In genomic region chr5:135877831-135878231, GRCm38 (mm10) we compare ENCODE assay signal across 8 mouse cellular contexts. TPM values are rescaled to one million over a fixed set of nuclear protein-coding genes. Genes with fewer than 3 reads are reported as not detected.
DNase-seq lines count a peak whose midpoint lies in the region; ATAC-seq and TF ChIP-seq lines count a peak whose summit lies in the region.

No protein-coding gene starts in this region.

- peak overlapping the region; percentile 42 for H3K4me3 ChIP-seq in cerebellum, adult 2 months (replicated peaks; ENCODE audit: insufficient read depth, low read depth, low read length)
- peak overlapping the region; percentile 28 for H3K4me3 ChIP-seq in embryonic fibroblast, embryonic 13.5 days (ENCODE audit: insufficient read depth, low read length)
- H3K4me3 ChIP-seq in megakaryocyte, embryonic 14.5 days (replicated peaks) = peak overlapping the region; percentile 90
- H3K4me3 ChIP-seq in stomach, embryonic 15.5 days (replicated peaks) = peak overlapping the region; percentile 43

- 0% methylated on average over 16 of the region's 16 CpGs for WGBS in cerebellum, adult 2 months
- under 1% methylated on average over 16 of the region's 16 CpGs for WGBS in stomach, embryonic 15.5 days

- ATAC-seq in stomach, embryonic 15.5 days (ENCODE audit: insufficient read depth, low FRiP score, low read depth) = no peak

- H3K36me3 ChIP-seq in megakaryocyte, embryonic 14.5 days (replicated peaks; ENCODE audit: low read length) = no peaks in the 10 kb centered on the region
- no peaks in the 10 kb centered on the region for H3K36me3 ChIP-seq in stomach, embryonic 15.5 days

- peaks cover 7% of the 10 kb centered on the region for H3K4me1 ChIP-seq in cerebellum, adult 2 months (ENCODE audit: control insufficient read depth, insufficient read depth, low read length)
- peaks cover 5% of the 10 kb centered on the region for H3K4me1 ChIP-seq in embryonic fibroblast, embryonic 13.5 days (ENCODE audit: control insufficient read depth, insufficient read depth, low read length)
- H3K4me1 ChIP-seq in megakaryocyte, embryonic 14.5 days = peaks cover 38% of the 10 kb centered on the region
- peaks cover 22% of the 10 kb centered on the region for H3K4me1 ChIP-seq in stomach, embryonic 15.5 days

- peak; percentile 69; the same call in 1 of the 2 replicates for TF ChIP-seq CTCF in cerebellum, adult 2 months (IDR thresholded peaks at IDR 0.05; ENCODE audit: borderline replicate concordance, insufficient read depth, low read depth, low read length)
- TF ChIP-seq CTCF in embryonic fibroblast, embryonic 13.5 days (IDR thresholded peaks at IDR 0.05; ENCODE audit: borderline replicate concordance, insufficient read depth, low read length) = peak; percentile 51; the same call in 1 of the 2 replicates

- no peaks in the 10 kb centered on the region for H3K27me3 ChIP-seq in cerebellum, adult 2 months (ENCODE audit: control insufficient read depth, insufficient read depth, low read length)
- H3K27me3 ChIP-seq in megakaryocyte, embryonic 14.5 days (replicated peaks) = peaks cover 39% of the 10 kb centered on the region
- H3K27me3 ChIP-seq in stomach, embryonic 15.5 days (replicated peaks) = 0 out of 2 replicates have a peak, but pooled peaks cover 5% of the 10 kb centered on the region

- peak overlapping the region; percentile 59 for H3K4me2 ChIP-seq in stomach, embryonic 15.5 days

- intact Hi-C loops in heart, postnatal 10 days (cut with DNase I) = loop anchor here (1.0 kb wide), 1 partner anchor 183 kb away; no protein-coding TSS in a partner anchor

- peak; percentile 64 to 66 for DNase-seq in cerebellum, adult 2 months
- DNase-seq in cerebellum, adult 11 months = no peak
- DNase-seq in adrenal gland, adult 2 months = peak; percentile 75
- peak; percentile 61 to 71 for DNase-seq in heart, postnatal 10 days
- peak; percentile 77 to 83 for DNase-seq in kidney, postnatal 25 days

- TF ChIP-seq POLR2A in cerebellum, adult 2 months (IDR thresholded peaks at IDR 0.05; ENCODE audit: borderline replicate concordance, insufficient read depth, low read length) = no peak
- peak; percentile 37 for TF ChIP-seq POLR2A in embryonic fibroblast, embryonic 13.5 days (IDR thresholded peaks at IDR 0.05; ENCODE audit: low read depth, low read length)

- H3K9me3 ChIP-seq in megakaryocyte, embryonic 14.5 days = no peaks in the 10 kb centered on the region
- no peaks in the 10 kb centered on the region for H3K9me3 ChIP-seq in stomach, embryonic 15.5 days

- H3K27ac ChIP-seq in cerebellum, adult 2 months (ENCODE audit: insufficient read depth, low read length) = no peak overlapping the region
- 0 out of 2 replicates have a peak overlapping the region, but pooled peaks have one; percentile 13 for H3K27ac ChIP-seq in embryonic fibroblast, embryonic 13.5 days (ENCODE audit: insufficient read depth, low read length)
- H3K27ac ChIP-seq in stomach, embryonic 15.5 days = no peak overlapping the region; the same call in 1 of the 2 replicates

- H3K9ac ChIP-seq in stomach, embryonic 15.5 days = no peak overlapping the region

RNA-seq across cellular contexts. Expression of gene Hspb1, which starts 9.9 kb away (rescaled TPM):
- polyA plus RNA-seq in cerebellum, adult 2 months (2012; rRNA removed) = 42.9 and 49.2 TPM in 2 replicates
- total RNA-seq in adrenal gland, adult 2 months (2021) = 100 to 1,000 TPM; 236 to 614 TPM
- polyA plus RNA-seq in adrenal gland, adult 2 months (2012; rRNA removed) = 309 and 678 TPM in 2 replicates
- 124 and 337 TPM in 2 replicates for polyA plus RNA-seq in embryonic fibroblast, embryonic 13.5 days (2011; ENCODE audit: insufficient read length, low read depth, missing spikeins)
- total RNA-seq in heart, postnatal 10 days (2021) = 100 to 1,000 TPM; 304 to 329 TPM
- 0.79 TPM in 1 of 2 replicates, not detected in the other for polyA plus RNA-seq in megakaryocyte, embryonic 14.5 days (2012; ENCODE audit: insufficient read depth, low replicate concordance)
- polyA plus RNA-seq in stomach, embryonic 15.5 days (2015; fragmentation: Nextera tagmentation; extraction: Ambion mirVana) = 291 and 451 TPM in 2 replicates

RNA-seq across cellular contexts. Expression of gene Ywhag, which starts 56.6 kb away (rescaled TPM):
- 445 and 493 TPM in 2 replicates for polyA plus RNA-seq in cerebellum, adult 2 months (2012; rRNA removed)
- total RNA-seq in adrenal gland, adult 2 months (2021) = 100 to 1,000 TPM; 563 to 611 TPM
- polyA plus RNA-seq in adrenal gland, adult 2 months (2012; rRNA removed) = 227 and 268 TPM in 2 replicates
- polyA plus RNA-seq in embryonic fibroblast, embryonic 13.5 days (2011; ENCODE audit: insufficient read length, low read depth, missing spikeins) = 255 and 333 TPM in 2 replicates
- total RNA-seq in heart, postnatal 10 days (2021) = 100 to 1,000 TPM; 321 to 334 TPM
- polyA plus RNA-seq in megakaryocyte, embryonic 14.5 days (2012; ENCODE audit: insufficient read depth, low replicate concordance) = 121 and 148 TPM in 2 replicates
- polyA plus RNA-seq in stomach, embryonic 15.5 days (2015; fragmentation: Nextera tagmentation; extraction: Ambion mirVana) = 167 and 173 TPM in 2 replicates

Comparison
In these comparisons a context has a peak if more than half of its experiments do, and no peak if none do; other contexts are left out.
1. H3K4me3 ChIP-seq: peak in every context shown above with its lines; median percentile 90 in megakaryocyte, embryonic 14.5 days; 43 in stomach, embryonic 15.5 days; 42 in cerebellum, adult 2 months; 28 in embryonic fibroblast, embryonic 13.5 days.
2. RNA of gene Hspb1, which starts 9.9 kb away (polyA plus RNA-seq): 291 to 451 TPM in stomach, embryonic 15.5 days, 309 to 678 TPM in adrenal gland, adult 2 months, 124 to 337 TPM in embryonic fibroblast, embryonic 13.5 days and 42.9 to 49.2 TPM in cerebellum, adult 2 months; 0.79 TPM in megakaryocyte, embryonic 14.5 days; every median in the first group is over 10 times any median in the second.